Mouse (Mus musculus): ENCODE measurements around the gene Ttc39b.

Gene Ttc39b

GRCm38 (mm10) chr4:83323910-83324684, at the start of gene Ttc39b:
TSS of gene Ttc39b (minus strand) at chr4:83324255.
- peak; percentile 86 for DNase-seq (ENCODE audit: low read depth, low spot score)

- no peak for DNase-seq (ENCODE audit: low read depth, low spot score)
Measured at GRCm38 (mm10) chr4:83373381-83373780, 49.3 kb upstream of the Ttc39b start.

- DNase-seq (ENCODE audit: low read depth, low spot score), result no peak
Measured at GRCm38 (mm10) chr4:83357738-83358137, 33.7 kb upstream of the Ttc39b start.

GRCm38 (mm10) chr4:83354786-83355185, 30.7 kb upstream of the Ttc39b start:
- no peak for DNase-seq (ENCODE audit: low read depth, low spot score)

- DNase-seq (ENCODE audit: low read depth, low spot score), result no peak
Measured at GRCm38 (mm10) chr4:83353949-83354348, 29.9 kb upstream of the Ttc39b start.

GRCm38 (mm10) chr4:83353276-83353675, 29.2 kb upstream of the Ttc39b start:
- DNase-seq (ENCODE audit: low read depth, low spot score), result no peak

GRCm38 (mm10) chr4:83350719-83351118, 26.7 kb upstream of the Ttc39b start:
- no peak for DNase-seq (ENCODE audit: low read depth, low spot score)

GRCm38 (mm10) chr4:83348970-83349369, 24.9 kb upstream of the Ttc39b start:
- no peak for DNase-seq (ENCODE audit: low read depth, low spot score)

- DNase-seq (ENCODE audit: low read depth, low spot score), result no peak
Measured at GRCm38 (mm10) chr4:83343895-83344294, 19.8 kb upstream of the Ttc39b start.

GRCm38 (mm10) chr4:83343146-83343823, 19.2 kb upstream of the Ttc39b start:
- DNase-seq (ENCODE audit: low read depth, low spot score), result no peak

- DNase-seq (ENCODE audit: low read depth, low spot score), result no peak
Measured at GRCm38 (mm10) chr4:83342268-83342970, 18.4 kb upstream of the Ttc39b start.

GRCm38 (mm10) chr4:83339393-83339792, 15.3 kb upstream of the Ttc39b start:
- no peak for DNase-seq (ENCODE audit: low read depth, low spot score)

- DNase-seq (ENCODE audit: low read depth, low spot score), result no peak
Measured at GRCm38 (mm10) chr4:83337717-83338116, 13.7 kb upstream of the Ttc39b start.

- no peak for DNase-seq (ENCODE audit: low read depth, low spot score)
Measured at GRCm38 (mm10) chr4:83330369-83330768, 6.3 kb upstream of the Ttc39b start.

GRCm38 (mm10) chr4:83329615-83330014, 5.6 kb upstream of the Ttc39b start:
- no peak for DNase-seq (ENCODE audit: low read depth, low spot score)

GRCm38 (mm10) chr4:83328026-83328945, 4.2 kb upstream of the Ttc39b start:
- no peak for DNase-seq (ENCODE audit: low read depth, low spot score)

GRCm38 (mm10) chr4:83327526-83327925, 3.5 kb upstream of the Ttc39b start:
- DNase-seq (ENCODE audit: low read depth, low spot score), result no peak

- no peak for DNase-seq (ENCODE audit: low read depth, low spot score)
Measured at GRCm38 (mm10) chr4:83325366-83325765, 1.3 kb upstream of the Ttc39b start.

GRCm38 (mm10) chr4:83323201-83323903, 703 bp downstream of the Ttc39b start:
- DNase-seq (ENCODE audit: low read depth, low spot score), result no peak

- DNase-seq (ENCODE audit: low read depth, low spot score), result no peak
Measured at GRCm38 (mm10) chr4:83319736-83320135, 4.3 kb downstream of the Ttc39b start.

- no peak for DNase-seq (ENCODE audit: low read depth, low spot score)
Measured at GRCm38 (mm10) chr4:83318758-83319157, 5.3 kb downstream of the Ttc39b start.

Data from WW6 (cell line).